Mouse (Mus musculus) kidney, embryonic 14.5 days (tissue): ENCODE results near the gene Gm11569. TPM values are rescaled to one million over a fixed set of nuclear protein-coding genes. Genes with fewer than 3 reads are reported as not detected.
"Not testable (repeated sequence)": the region's sequence is repeated elsewhere in the genome, so short reads cannot be mapped to it uniquely, and the experiment has no call there.

ENCODE experiments used
- ATAC-seq: fragments of 200-750 bp; cut with Nextera tagmentation; 2 replicates; pipeline ENCODE4 v1.8.0; 2017; ENCODE audit warnings: moderate number of reproducible peaks, mild to moderate bottlenecking, moderate TSS enrichment, moderate library complexity; ENCODE audit not compliant: low FRiP score, low TSS enrichment
- H3K27ac ChIP-seq: fragments of 300-500 bp; sonication (generic); 2 replicates; pipeline ENCODE4 v1.5.1; 2014; ENCODE audit warnings: low read depth, mild to moderate bottlenecking, low read length, moderate library complexity, mixed read lengths
- H3K27me3 ChIP-seq: fragments of 300-500 bp; sonication (generic); 2 replicates; pipeline ENCODE4 v1.6.1; 2014; ENCODE audit warnings: mild to moderate bottlenecking, low read length; ENCODE audit not compliant: control insufficient read depth, insufficient read depth
- H3K36me3 ChIP-seq: fragments of 300-500 bp; sonication (generic); 2 replicates; pipeline ENCODE4 v1.6.1; 2014; ENCODE audit warnings: low read length, mixed read lengths; ENCODE audit not compliant: control insufficient read depth, insufficient read depth
- H3K4me1 ChIP-seq: fragments of 300-500 bp; sonication (generic); 2 replicates; pipeline ENCODE4 v1.6.1; 2014; ENCODE audit warnings: low read length, mixed read lengths; ENCODE audit not compliant: control insufficient read depth, insufficient read depth
- H3K4me2 ChIP-seq: fragments of 300-500 bp; sonication (generic); replicated peaks from 2 replicates; pipeline ENCODE4 v1.6.1; 2014; ENCODE audit warnings: low read depth, mild to moderate bottlenecking, low read length
- H3K4me3 ChIP-seq: fragments of 300-500 bp; sonication (generic); 2 replicates; pipeline ENCODE4 v1.5.1; 2014; ENCODE audit warnings: mild to moderate bottlenecking, low read length
- H3K9ac ChIP-seq: fragments of 300-500 bp; sonication (generic); 2 replicates; pipeline ENCODE4 v1.6.1; 2014; ENCODE audit warnings: low read depth, mild to moderate bottlenecking, low read length, moderate library complexity
- H3K9me3 ChIP-seq: fragments of 300-500 bp; sonication (generic); 2 replicates; pipeline ENCODE4 v1.6.1; 2016; ENCODE audit warnings: low read length; ENCODE audit not compliant: control insufficient read depth
- WGBS: fragments of 180-500 bp; shearing (Covaris S2); extraction: QIAGEN DNeasy Blood & Tissue Kit; methylation state at CpG from one replicate; pipeline ENCODE4 v1.1.7; 2014; 5-methylcytosine and 5-hydroxymethylcytosine counted together
- polyA plus RNA-seq: library from polyadenylated mRNA; unstranded; fragments of >200 nt; fragmentation: Nextera tagmentation; extraction: Ambion mirVana; gene quantifications from 2 replicates; pipeline ENCODE4 v1.2.1, GENCODE M21; 2014

Gene Gm11569
- polyA plus RNA-seq, 1 experiment from 2014 or later, result not detected

DNA sequence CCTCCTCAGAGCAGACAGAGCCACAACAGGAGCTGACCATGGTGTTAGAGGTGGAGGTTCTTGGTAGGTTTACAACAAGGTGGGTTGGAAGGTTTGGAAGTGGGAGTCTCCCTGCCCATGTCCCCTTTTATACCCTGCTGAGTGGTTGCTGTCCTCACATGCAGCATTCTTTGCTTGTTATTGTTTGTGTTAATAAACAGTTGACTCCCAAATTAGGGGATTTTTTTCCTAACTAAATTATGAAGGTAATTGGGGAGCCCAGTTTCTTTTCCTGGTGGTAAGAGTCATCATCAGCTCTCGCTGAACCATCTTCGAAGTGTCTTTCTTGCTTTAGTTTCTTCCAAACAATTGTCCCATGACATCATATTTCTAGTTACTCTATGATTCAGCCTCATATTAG is 18.1 kb downstream of the Gm11569 start, which contains the start of gene Krtap4-8:
TSS of gene Krtap4-8 (minus strand) at position 101 of the 400 bp plus-strand sequence.
- 98% methylated on average over 2 of the region's 2 CpGs for WGBS
- Histone ChIP-seq H3K4me3 (no peak within 1 kb of the TSS), H3K4me1 (no peaks in the 10 kb centered on the region), H3K9me3 (no peaks in the 10 kb centered on the region), H3K27ac (no peak within 1 kb of the TSS), H3K36me3 (no peaks in the 10 kb centered on the region), H3K9ac (no peak within 1 kb of the TSS), H3K4me2 (no peak within 1 kb of the TSS), H3K27me3 (no peaks in the 10 kb centered on the region)
- no peak for ATAC-seq

DNA sequence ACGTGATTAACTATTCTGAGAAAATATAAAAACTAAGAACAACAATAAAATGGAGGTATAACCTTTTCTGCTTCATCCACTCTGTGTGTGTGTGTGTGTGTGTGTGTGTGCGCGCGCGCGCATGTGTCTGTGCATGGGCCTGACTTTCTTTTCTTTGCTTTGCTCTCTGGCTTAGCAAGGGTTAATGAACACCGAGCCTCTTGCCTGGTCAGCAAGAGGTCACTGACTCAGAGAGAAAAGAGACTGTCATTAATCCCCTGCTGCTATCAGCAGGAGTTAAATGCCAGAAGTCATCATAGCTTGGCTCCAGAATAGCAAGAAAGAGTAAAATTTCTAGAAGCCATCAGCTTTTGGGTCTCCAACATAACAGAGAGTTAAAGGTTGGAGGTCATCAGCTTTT is 20.3 kb downstream of the Gm11569 start:
- Histone ChIP-seq H3K36me3 (no peaks in the 10 kb centered on the region), H3K4me3 (no peak overlapping the region), H3K4me1 (no peaks in the 10 kb centered on the region), H3K27ac (no peak overlapping the region), H3K9ac (no peak overlapping the region), H3K4me2 (no peak overlapping the region), H3K27me3 (no peaks in the 10 kb centered on the region), H3K9me3 (no peaks in the 10 kb centered on the region)
- WGBS, result 65% methylated on average over 7 of the region's 7 CpGs
- no peak for ATAC-seq

- H3K36me3 ChIP-seq, ATAC-seq, H3K9me3 ChIP-seq, H3K27me3 ChIP-seq, H3K27ac ChIP-seq, H3K9ac ChIP-seq, H3K4me1 ChIP-seq, H3K4me3 ChIP-seq, H3K4me2 ChIP-seq: not testable (repeated sequence)
Measured at GRCm38 (mm10) chr11:99772813-99773212, 25.9 kb downstream of the Gm11569 start, which contains the start of gene Gm11595. TSS of gene Gm11595 (minus strand) at chr11:99772913.

DNA sequence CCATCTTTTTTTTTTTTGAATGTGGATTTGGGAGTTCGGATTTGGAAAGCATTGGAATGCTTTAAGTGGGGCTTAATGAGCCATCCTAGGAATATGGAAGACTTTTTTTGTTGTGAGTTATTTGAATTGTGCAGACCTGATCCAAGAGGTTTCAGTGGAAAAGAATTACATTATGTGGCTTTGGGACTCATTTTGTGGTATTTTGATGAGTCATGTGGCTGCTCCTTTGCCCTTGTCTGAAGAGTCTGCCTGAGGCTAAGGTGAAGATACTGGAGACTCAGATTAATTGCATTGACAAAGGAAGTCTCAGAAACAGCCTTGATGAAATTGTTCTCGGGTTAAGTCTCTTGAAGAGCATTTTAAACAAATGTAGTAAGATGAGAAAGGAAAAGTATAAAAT is 30.3 kb downstream of the Gm11569 start:
- no peaks in the 10 kb centered on the region for H3K9me3 ChIP-seq
- no peaks in the 10 kb centered on the region for H3K27me3 ChIP-seq
- H3K4me2 ChIP-seq, result no peak overlapping the region
- no peak overlapping the region for H3K9ac ChIP-seq
- no peaks in the 10 kb centered on the region for H3K4me1 ChIP-seq
- no peak overlapping the region for H3K4me3 ChIP-seq
- H3K36me3 ChIP-seq, result no peaks in the 10 kb centered on the region
- H3K27ac ChIP-seq, result no peak overlapping the region
- WGBS, result 68% methylated on average over 2 of the region's 2 CpGs
- ATAC-seq, result no peak

- Histone ChIP-seq H3K4me3 (no peak overlapping the region), H3K4me2 (no peak overlapping the region), H3K27ac (no peak overlapping the region), H3K27me3 (no peaks in the 10 kb centered on the region), H3K36me3 (no peaks in the 10 kb centered on the region), H3K9me3 (no peaks in the 10 kb centered on the region), H3K4me1 (no peaks in the 10 kb centered on the region), H3K9ac (no peak overlapping the region)
- ATAC-seq, result no peak
- 100% methylated on average over 1 of the region's 1 CpGs for WGBS
Measured at GRCm38 (mm10) chr11:99758877-99759276, 39.9 kb downstream of the Gm11569 start.

Other genes starting within 250 kb of the Gm11569 start
- not detected in 2 replicates for gene Krtap3-3, start 248.1 kb downstream of the Gm11569 start, polyA plus RNA-seq
- not detected in 2 replicates for gene Krtap3-2, start 242.1 kb downstream of the Gm11569 start, polyA plus RNA-seq
- not detected in 2 replicates for gene Gm11939, start 239.5 kb downstream of the Gm11569 start, polyA plus RNA-seq
- gene Krtap3-1, start 232.3 kb downstream of the Gm11569 start, polyA plus RNA-seq, result not detected in 2 replicates
- gene Krtap1-5, start 217.9 kb downstream of the Gm11569 start, polyA plus RNA-seq, result not detected in 2 replicates
- gene Krtap1-4, start 215.3 kb downstream of the Gm11569 start, polyA plus RNA-seq, result not detected in 2 replicates
- not detected in 2 replicates for gene Krtap1-3, start 207.6 kb downstream of the Gm11569 start, polyA plus RNA-seq
- gene Krtap9-3, start 200.8 kb downstream of the Gm11569 start, polyA plus RNA-seq, result not detected in 2 replicates
- not detected in 2 replicates for gene Gm11938, start 195.6 kb downstream of the Gm11569 start, polyA plus RNA-seq
- gene Gm11937, start 188.7 kb downstream of the Gm11569 start, polyA plus RNA-seq, result not detected in 2 replicates
- not detected in 2 replicates for gene Krtap2-4, start 184.1 kb downstream of the Gm11569 start, polyA plus RNA-seq
- not detected in 2 replicates for gene Gm11562, start 178.5 kb downstream of the Gm11569 start, polyA plus RNA-seq
- not detected in 2 replicates for gene Krtap4-1, start 170.7 kb downstream of the Gm11569 start, polyA plus RNA-seq
- not detected in 2 replicates for gene Krtap4-2, start 163.8 kb downstream of the Gm11569 start, polyA plus RNA-seq
- gene Krtap4-7, start 154.8 kb downstream of the Gm11569 start, polyA plus RNA-seq, result not detected in 2 replicates
- gene Gm11555, start 148.7 kb downstream of the Gm11569 start, polyA plus RNA-seq, result not detected in 2 replicates
- not detected in 2 replicates for gene Gm11563, start 140.0 kb downstream of the Gm11569 start, polyA plus RNA-seq
- not detected in 2 replicates for gene Krtap4-6, start 133.0 kb downstream of the Gm11569 start, polyA plus RNA-seq
- not detected in 2 replicates for gene Gm14190, start 108.2 kb downstream of the Gm11569 start, polyA plus RNA-seq
- gene Gm14180, start 64.6 kb downstream of the Gm11569 start, polyA plus RNA-seq, result not detected in 2 replicates
- gene Gm11595, start 26.0 kb downstream of the Gm11569 start, polyA plus RNA-seq, result not detected in 2 replicates
- not detected in 2 replicates for gene Krtap4-8, start 18.2 kb downstream of the Gm11569 start, polyA plus RNA-seq
- not detected in 2 replicates for gene Krtap4-9, start 13.7 kb downstream of the Gm11569 start, polyA plus RNA-seq
- not detected in 2 replicates for gene Gm11596, start 5.5 kb downstream of the Gm11569 start, polyA plus RNA-seq
- not detected in 2 replicates for gene Gm11554, start 5.5 kb upstream of the Gm11569 start, polyA plus RNA-seq
- not detected in 2 replicates for gene Krtap4-13, start 11.0 kb upstream of the Gm11569 start, polyA plus RNA-seq
- gene Gm11564, start 16.7 kb upstream of the Gm11569 start, polyA plus RNA-seq, result not detected in 2 replicates
- not detected in 2 replicates for gene 2300003K06Rik, start 39.1 kb upstream of the Gm11569 start, polyA plus RNA-seq
- gene Krtap4-16, start 52.7 kb upstream of the Gm11569 start, polyA plus RNA-seq, result not detected in 2 replicates
- gene Gm11568, start 59.0 kb upstream of the Gm11569 start, polyA plus RNA-seq, result not detected in 2 replicates
- gene Gm11559, start 65.5 kb upstream of the Gm11569 start, polyA plus RNA-seq, result not detected in 2 replicates
- gene Krtap9-1, start 74.5 kb upstream of the Gm11569 start, polyA plus RNA-seq, result not detected in 2 replicates
- gene Gm11567, start 80.3 kb upstream of the Gm11569 start, polyA plus RNA-seq, result not detected in 2 replicates
- gene Krtap31-1, start 109.0 kb upstream of the Gm11569 start, polyA plus RNA-seq, result not detected in 2 replicates
- gene Gm11565, start 115.8 kb upstream of the Gm11569 start, polyA plus RNA-seq, result not detected in 2 replicates
- gene Krtap31-2, start 137.4 kb upstream of the Gm11569 start, polyA plus RNA-seq, result not detected in 2 replicates
- gene Krtap9-5, start 149.5 kb upstream of the Gm11569 start, polyA plus RNA-seq, result not detected in 2 replicates
- not detected in 2 replicates for gene Krtap29-1, start 180.1 kb upstream of the Gm11569 start, polyA plus RNA-seq
- gene Krtap16-1, start 187.7 kb upstream of the Gm11569 start, polyA plus RNA-seq, result not detected in 2 replicates
- not detected in 2 replicates for gene Krtap17-1, start 195.1 kb upstream of the Gm11569 start, polyA plus RNA-seq
- gene Krt33a, start 217.3 kb upstream of the Gm11569 start, polyA plus RNA-seq, result not detected in 2 replicates
- gene Krt33b, start 230.9 kb upstream of the Gm11569 start, polyA plus RNA-seq, result not detected in 2 replicates
- gene Krt34, start 242.6 kb upstream of the Gm11569 start, polyA plus RNA-seq, result 0.11 TPM in 1 of 2 replicates, not detected in the other